Mouse (Mus musculus) midbrain, embryonic 10.5 days (tissue): ENCODE data around the gene Fign. TPM values are rescaled to one million over a fixed set of nuclear protein-coding genes. Genes with fewer than 3 reads are reported as not detected.

Experiments
- DNase-seq: peaks from one replicate; pipeline ENCODE4 v3.0.0-alpha.2; 2017; ENCODE audit warnings: low spot score
- H3K27ac ChIP-seq: fragments of 300-500 bp; sonication (generic); replicated peaks from 2 replicates; pipeline ENCODE4 v1.5.1; 2016; ENCODE audit warnings: mild to moderate bottlenecking
- H3K27me3 ChIP-seq: fragments of 300-500 bp; sonication (generic); 2 replicates; pipeline ENCODE4 v1.6.1; 2016; ENCODE audit warnings: low read depth, mild to moderate bottlenecking; ENCODE audit not compliant: poor library complexity, severe bottlenecking
- H3K36me3 ChIP-seq: fragments of 300-500 bp; sonication (generic); 2 replicates; pipeline ENCODE4 v1.6.1; 2016; ENCODE audit warnings: mild to moderate bottlenecking, moderate library complexity
- H3K4me1 ChIP-seq: fragments of 300-500 bp; sonication (generic); 2 replicates; pipeline ENCODE4 v1.6.1; 2016
- H3K4me3 ChIP-seq: fragments of 300-500 bp; sonication (generic); 2 replicates; pipeline ENCODE4 v1.5.1; 2016; ENCODE audit warnings: mild to moderate bottlenecking, moderate library complexity
- H3K9me3 ChIP-seq: fragments of 300-500 bp; sonication (generic); replicated peaks from 2 replicates; pipeline ENCODE4 v1.6.1; 2016; ENCODE audit warnings: mild to moderate bottlenecking
- WGBS: fragments of 180-500 bp; shearing (Covaris S2); methylation state at CpG from one replicate; pipeline ENCODE4 v1.1.7; 2016; 5-methylcytosine and 5-hydroxymethylcytosine counted together
- polyA plus RNA-seq: library from polyadenylated mRNA; unstranded; fragments of >200 nt; fragmentation: Nextera tagmentation; extraction: Ambion mirVana; gene quantifications from 2 replicates; pipeline ENCODE4 v1.2.1, GENCODE M21; 2016

Fign gene
- polyA plus RNA-seq, 1 experiment from 2014 or later, result 18.0 TPM

GRCm38 (mm10) chr2:64035393-64035792 is 62.4 kb downstream of the Fign start:
- Histone ChIP-seq H3K27ac (no peak overlapping the region), H3K4me3 (no peak overlapping the region), H3K36me3 (0 out of 2 replicates have a peak, but pooled peaks cover 5% of the 10 kb centered on the region), H3K4me1 (no peaks in the 10 kb centered on the region), H3K9me3 (no peaks in the 10 kb centered on the region), H3K27me3 (no peaks in the 10 kb centered on the region)
- 76% methylated on average over 3 of the region's 3 CpGs for WGBS
- DNase-seq, result no peak

GRCm38 (mm10) chr2:64033871-64034270 is 64.0 kb downstream of the Fign start:
- DNase-seq, result no peak
- Histone ChIP-seq H3K36me3 (0 out of 2 replicates have a peak, but pooled peaks cover 5% of the 10 kb centered on the region), H3K4me3 (no peak overlapping the region), H3K4me1 (no peaks in the 10 kb centered on the region), H3K27ac (no peak overlapping the region), H3K27me3 (no peaks in the 10 kb centered on the region), H3K9me3 (no peaks in the 10 kb centered on the region)
- WGBS, result 93% methylated on average over 3 of the region's 3 CpGs

- 91% methylated on average over 4 of the region's 4 CpGs for WGBS
- DNase-seq, result no peak
- H3K27ac ChIP-seq, result no peak overlapping the region
- H3K36me3 ChIP-seq, result no peaks in the 10 kb centered on the region
- H3K4me3 ChIP-seq, result no peak overlapping the region
- no peaks in the 10 kb centered on the region for H3K9me3 ChIP-seq
- 0 out of 2 replicates have a peak, but pooled peaks cover 4% of the 10 kb centered on the region for H3K4me1 ChIP-seq
- H3K27me3 ChIP-seq, result no peaks in the 10 kb centered on the region
Measured at GRCm38 (mm10) chr2:64025961-64026360, 71.9 kb downstream of the Fign start.

GRCm38 (mm10) chr2:63994304-63995023 is 103.4 kb downstream of the Fign start:
- Histone ChIP-seq H3K4me3 (no peak overlapping the region), H3K36me3 (no peaks in the 10 kb centered on the region), H3K9me3 (no peaks in the 10 kb centered on the region), H3K4me1 (no peaks in the 10 kb centered on the region), H3K27ac (no peak overlapping the region), H3K27me3 (no peaks in the 10 kb centered on the region)
- 93% methylated on average over 7 of the region's 7 CpGs for WGBS
- DNase-seq, result no peak

- 95% methylated on average over 2 of the region's 2 CpGs for WGBS
- H3K27me3 ChIP-seq, result no peaks in the 10 kb centered on the region
- H3K36me3 ChIP-seq, result peaks cover 4% of the 10 kb centered on the region
- no peak overlapping the region for H3K4me3 ChIP-seq
- H3K9me3 ChIP-seq, result no peaks in the 10 kb centered on the region
- DNase-seq, result no peak
- peaks cover 21% of the 10 kb centered on the region for H3K4me1 ChIP-seq
- H3K27ac ChIP-seq, result no peak overlapping the region
Measured at GRCm38 (mm10) chr2:63985426-63985825, 112.4 kb downstream of the Fign start.

GRCm38 (mm10) chr2:63982351-63982751 is 115.5 kb downstream of the Fign start:
- DNase-seq, result no peak
- Histone ChIP-seq H3K4me3 (no peak overlapping the region), H3K27me3 (no peaks in the 10 kb centered on the region), H3K36me3 (peaks cover 31% of the 10 kb centered on the region), H3K9me3 (no peaks in the 10 kb centered on the region), H3K4me1 (peaks cover 21% of the 10 kb centered on the region), H3K27ac (0 out of 2 replicates have a peak overlapping the region, but pooled peaks have one; percentile 46)
- WGBS, result 30% methylated on average over 4 of the region's 4 CpGs

- H3K27me3 ChIP-seq, result no peaks in the 10 kb centered on the region
- no peak for DNase-seq
- H3K27ac ChIP-seq, result no peak overlapping the region; the same call in 1 of the 2 replicates
- H3K4me1 ChIP-seq, result peaks cover 29% of the 10 kb centered on the region
- 64% methylated on average over 7 of the region's 7 CpGs for WGBS
- no peak overlapping the region for H3K4me3 ChIP-seq
- no peaks in the 10 kb centered on the region for H3K9me3 ChIP-seq
- peaks cover 31% of the 10 kb centered on the region for H3K36me3 ChIP-seq
Measured at GRCm38 (mm10) chr2:63981449-63981848, 116.4 kb downstream of the Fign start.

- no peaks in the 10 kb centered on the region for H3K27me3 ChIP-seq
- no peak overlapping the region for H3K4me3 ChIP-seq
- no peak for DNase-seq
- no peak overlapping the region; the same call in 1 of the 2 replicates for H3K27ac ChIP-seq
- H3K36me3 ChIP-seq, result no peaks in the 10 kb centered on the region
- H3K4me1 ChIP-seq, result peaks cover 56% of the 10 kb centered on the region
- no peaks in the 10 kb centered on the region for H3K9me3 ChIP-seq
- 61% methylated on average over 4 of the region's 4 CpGs for WGBS
Measured at GRCm38 (mm10) chr2:63969633-63970032, 128.2 kb downstream of the Fign start.

- Histone ChIP-seq H3K36me3 (no peaks in the 10 kb centered on the region), H3K9me3 (no peaks in the 10 kb centered on the region), H3K27ac (no peak overlapping the region), H3K27me3 (no peaks in the 10 kb centered on the region), H3K4me3 (no peak overlapping the region), H3K4me1 (peaks cover 23% of the 10 kb centered on the region)
- 92% methylated on average over 2 of the region's 2 CpGs for WGBS
- no peak for DNase-seq
Measured at GRCm38 (mm10) chr2:63931041-63931440, 166.8 kb downstream of the Fign start.

GRCm38 (mm10) chr2:63926481-63927097 is 171.2 kb downstream of the Fign start:
- WGBS, result 6% methylated on average over 4 of the region's 4 CpGs
- Histone ChIP-seq H3K9me3 (no peaks in the 10 kb centered on the region), H3K36me3 (no peaks in the 10 kb centered on the region), H3K4me1 (peaks cover 29% of the 10 kb centered on the region), H3K4me3 (no peak overlapping the region), H3K27me3 (no peaks in the 10 kb centered on the region), H3K27ac (peak overlapping the region; percentile 63)
- peak; percentile 60 for DNase-seq

GRCm38 (mm10) chr2:63925721-63926235 is 172.1 kb downstream of the Fign start:
- WGBS, result 61% methylated on average over 4 of the region's 4 CpGs
- H3K4me1 ChIP-seq, result peaks cover 29% of the 10 kb centered on the region

More at GRCm38 (mm10) chr2:63925721-63926235, 172.1 kb downstream of the Fign start:
- H3K36me3 ChIP-seq, result no peaks in the 10 kb centered on the region
- no peak for DNase-seq
- H3K9me3 ChIP-seq, result no peaks in the 10 kb centered on the region
- no peaks in the 10 kb centered on the region for H3K27me3 ChIP-seq
- H3K27ac ChIP-seq, result peak overlapping the region; percentile 63
- H3K4me3 ChIP-seq, result no peak overlapping the region
